8 mouse cellular contexts compared by ENCODE assay signal in the genomic region with DNA sequence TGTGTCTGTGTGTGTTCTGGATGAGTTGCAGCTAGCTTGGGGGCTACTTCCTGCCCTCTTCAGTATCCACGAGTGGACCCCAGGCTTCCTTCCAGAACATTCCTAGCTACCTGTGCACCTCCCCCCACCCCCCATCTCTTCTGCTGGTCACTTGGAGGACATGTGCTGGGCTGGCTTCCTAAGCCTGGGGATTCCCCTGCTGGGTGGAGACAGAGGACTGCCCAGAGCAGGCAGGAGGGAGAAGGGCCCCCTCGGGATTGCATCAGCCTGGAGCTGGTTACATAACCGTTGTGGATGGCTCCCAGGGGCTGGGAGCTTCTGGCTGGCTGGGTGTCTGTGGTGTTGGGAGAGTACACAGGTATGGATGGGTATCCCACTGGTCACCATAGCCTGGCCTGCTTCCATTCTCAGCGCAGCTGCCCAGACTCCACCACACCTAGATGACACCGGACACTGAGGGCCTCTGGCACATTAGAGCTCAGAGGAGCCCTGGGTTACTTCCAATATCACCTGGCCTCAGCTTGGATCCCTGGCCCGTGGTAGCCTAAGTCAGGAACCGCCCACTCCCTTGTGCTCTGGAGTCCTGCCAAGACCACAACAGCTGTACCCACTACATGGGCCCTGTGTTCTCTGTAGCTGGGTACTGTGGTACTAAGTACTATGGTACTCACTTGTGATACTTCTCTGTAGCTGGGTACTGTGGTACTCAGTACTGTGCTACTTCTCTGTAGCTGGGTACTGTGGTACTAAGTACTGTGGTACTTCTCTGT. TPM values are rescaled to one million over a fixed set of nuclear protein-coding genes. Genes with fewer than 3 reads are reported as not detected.
DNase-seq lines count a peak whose midpoint lies in the region; ATAC-seq and TF ChIP-seq lines count a peak whose summit lies in the region.

No protein-coding gene starts in this region.

- no peak overlapping the region for H3K4me3 ChIP-seq in gastrocnemius, adult 2 months
- peak overlapping the region in 1 of 3 experiments; percentile 6 for H3K4me3 ChIP-seq in CH12.LX (replicated peaks in 1 of 3; ENCODE audit: low read depth in 2 of 3, low read length in 2 of 3, poor library complexity in 1 of 3)
- no peak overlapping the region for H3K4me3 ChIP-seq in liver, postnatal 0 days (ENCODE audit: low read depth, low read length)

- no peaks in the 10 kb centered on the region for H3K9me3 ChIP-seq in CH12.LX (replicated peaks; ENCODE audit: low read length)
- H3K9me3 ChIP-seq in liver, postnatal 0 days (ENCODE audit: low read length): no peaks in the 10 kb centered on the region

- intact Hi-C loops in gastrocnemius, adult 2 months (cut with DNase I): no loop called here

- DNase-seq in gastrocnemius, adult 2 months: peak; percentile 77
- no peak for DNase-seq in gastrocnemius, postnatal 10 days
- no peak for DNase-seq in CH12.LX (ENCODE audit: extremely low read depth)
- peak; percentile 66 for DNase-seq in gastrocnemius, postnatal 25 days
- DNase-seq in liver, postnatal 0 days: peak; percentile 73
- peak; percentile 74 for DNase-seq in skeletal muscle tissue, adult 2 months (ENCODE audit: low read depth, low spot score)
- no peak for DNase-seq in T-cell, adult 2 months (ENCODE audit: low spot score)
- DNase-seq in B cell, adult 2 months: no peak

- peaks cover 2% of the 10 kb centered on the region for H3K27me3 ChIP-seq in CH12.LX (replicated peaks)
- H3K27me3 ChIP-seq in liver, postnatal 0 days (ENCODE audit: insufficient read depth, low read length): peaks cover 31% of the 10 kb centered on the region

- dilution Hi-C loops in CH12.LX (cut with MboI; ENCODE audit: extremely low pct_ligation_motif_present, extremely low pct_unique_long_range_greater_than_20kb, low sequenced_read_pairs): no loop called here

- peak; percentile 26; the same call in 1 of the 2 replicates for TF ChIP-seq POLR2A in CH12.LX (IDR thresholded peaks at IDR 0.05; ENCODE audit: low read depth, low read length)

- TF ChIP-seq EP300 in CH12.LX (IDR thresholded peaks at IDR 0.05; ENCODE audit: low read length): no peak
- no peak for TF ChIP-seq EP300 in liver, postnatal 0 days (IDR thresholded peaks at IDR 0.05; ENCODE audit: low read depth)

- H3K27ac ChIP-seq in gastrocnemius, adult 2 months: no peak overlapping the region
- H3K27ac ChIP-seq in CH12.LX (ENCODE audit: insufficient read depth, low read depth): no peak overlapping the region
- H3K27ac ChIP-seq in liver, postnatal 0 days (ENCODE audit: low read depth): no peak overlapping the region

- peak overlapping the region; percentile 3; the same call in 1 of the 2 replicates for H3K4me2 ChIP-seq in CH12.LX (ENCODE audit: insufficient read depth, low read depth, poor library complexity, severe bottlenecking)
- no peak overlapping the region for H3K4me2 ChIP-seq in liver, postnatal 0 days (ENCODE audit: low read depth, low read length)

- in situ Hi-C loops in CH12.LX (cut with MboI; ENCODE audit: low pct_ligation_motif_present, low pct_unique_long_range_greater_than_20kb, low sequenced_read_pairs): no loop called here

- H3K4me1 ChIP-seq in CH12.LX (ENCODE audit: control insufficient read depth in 1 of 2, insufficient read depth in 2 of 2): peaks cover 23 to 45% of the 10 kb centered on the region in 2 experiments
- H3K4me1 ChIP-seq in liver, postnatal 0 days (ENCODE audit: insufficient read depth): peaks cover 16% of the 10 kb centered on the region

- TF ChIP-seq CTCF in gastrocnemius, adult 2 months (IDR thresholded peaks at IDR 0.05): no peak
- no peak for TF ChIP-seq CTCF in CH12.LX (conservative IDR thresholded peaks at IDR 0.05 in 1 of 2, IDR thresholded peaks at IDR 0.05 in 1 of 2; ENCODE audit: low read depth in 2 of 2, low read length in 2 of 2)
- no peak for TF ChIP-seq CTCF in liver, postnatal 0 days (IDR thresholded peaks at IDR 0.05; ENCODE audit: low read depth)

- 25% methylated on average over 7 of the region's 7 CpGs for WGBS in liver, postnatal 0 days (ENCODE audit: insufficient replicate concordance)

- no peak for TF ChIP-seq RAD21 in CH12.LX (IDR thresholded peaks at IDR 0.05; ENCODE audit: low read depth, low read length)

- no peaks in the 10 kb centered on the region for H3K79me2 ChIP-seq in CH12.LX (replicated peaks; ENCODE audit: control insufficient read depth, extremely low read depth, insufficient read depth, poor library complexity, severe bottlenecking)

- ATAC-seq in liver, postnatal 0 days: peak; percentile 88

- H3K36me3 ChIP-seq in CH12.LX (replicated peaks in 1 of 2; ENCODE audit: control insufficient read depth in 1 of 2, insufficient read depth in 1 of 2, low read length in 1 of 2): no peaks in the 10 kb centered on the region
- H3K36me3 ChIP-seq in liver, postnatal 0 days (replicated peaks; ENCODE audit: insufficient read depth, low read length): no peaks in the 10 kb centered on the region

- peak overlapping the region; percentile 3; the same call in 1 of the 2 replicates for H3K9ac ChIP-seq in CH12.LX (ENCODE audit: insufficient read depth, low read depth)
- no peak overlapping the region for H3K9ac ChIP-seq in liver, postnatal 0 days (replicated peaks)

TF ChIP-seq in CH12.LX, 34 proteins besides CTCF, POLR2A, EP300 and RAD21:
- TF ChIP-seq BHLHE40 (IDR thresholded peaks at IDR 0.05; ENCODE audit: low read depth, low read length) (peak; percentile 74), MAX (IDR thresholded peaks at IDR 0.05; ENCODE audit: low read length) (no peak), JUND (conservative IDR thresholded peaks at IDR 0.05; ENCODE audit: low read depth, low read length) (no peak), MYC (IDR thresholded peaks at IDR 0.05; ENCODE audit: low read depth, low read length) (0 out of 2 replicates have a peak, but pooled peaks have one; percentile 62), ELF1 (IDR thresholded peaks at IDR 0.05; ENCODE audit: low read depth, low read length) (peak; percentile 28; the same call in 1 of the 2 replicates), POLR2AphosphoS2 (IDR thresholded peaks at IDR 0.05; ENCODE audit: low read depth, low read length) (no peak), IRF4 (IDR thresholded peaks at IDR 0.05; ENCODE audit: low read depth, low read length) (0 out of 2 replicates have a peak, but pooled peaks have one; percentile 24), UBTF (IDR thresholded peaks at IDR 0.05; ENCODE audit: low read depth, low read length) (no peak), NELFE (IDR thresholded peaks at IDR 0.05; ENCODE audit: low read depth, low read length) (no peak), ZC3H11A (IDR thresholded peaks at IDR 0.05; ENCODE audit: low read depth, low read length) (no peak), PAX5 (IDR thresholded peaks at IDR 0.05; ENCODE audit: low read length) (no peak), RCOR1 (conservative IDR thresholded peaks at IDR 0.05; ENCODE audit: low read depth, low read length) (no peak), MAZ (IDR thresholded peaks at IDR 0.05; ENCODE audit: low read depth, low read length) (peak; percentile 61; the same call in 1 of the 2 replicates)

RNA-seq across cellular contexts. Expression of gene Chd5, which starts 6.9 kb away (rescaled TPM):
- total RNA-seq in gastrocnemius, adult 2 months (2021): under 1 TPM; 0.08 to 0.20 TPM
- under 1 TPM; 0.36 to 0.56 TPM for total RNA-seq in gastrocnemius, postnatal 10 days (2021)
- total RNA-seq in CH12.LX (2012; rRNA removed) (0.88 and 3.4 TPM in 2 replicates), CH12.LX (2014; rRNA removed) (0.44 and 0.49 TPM in 2 replicates)
- polyA plus RNA-seq in CH12.LX (2012; ENCODE audit: insufficient read length, low read depth): 1.2 and 2.7 TPM in 2 replicates
- total RNA-seq in gastrocnemius, postnatal 25 days (2021): under 1 TPM; 0.03 to 0.08 TPM
- polyA plus RNA-seq in liver, postnatal 0 days (2015; fragmentation: Nextera tagmentation; extraction: Ambion mirVana): 0.38 TPM in 1 of 2 replicates, not detected in the other

RNA-seq across cellular contexts. Expression of gene Rpl22, which starts 19.8 kb away (rescaled TPM):
- total RNA-seq in gastrocnemius, adult 2 months (2021): 100 to 1,000 TPM; 235 to 261 TPM
- total RNA-seq in gastrocnemius, postnatal 10 days (2021): 100 to 1,000 TPM; 305 to 332 TPM
- total RNA-seq in CH12.LX (2012; rRNA removed) (1,590 and 1,720 TPM in 2 replicates), CH12.LX (2014; rRNA removed) (1,936 and 1,966 TPM in 2 replicates)
- polyA plus RNA-seq in CH12.LX (2012; ENCODE audit: insufficient read length, low read depth): 1,935 and 2,300 TPM in 2 replicates
- total RNA-seq in gastrocnemius, postnatal 25 days (2021): 100 to 1,000 TPM; 194 to 222 TPM
- polyA plus RNA-seq in liver, postnatal 0 days (2015; fragmentation: Nextera tagmentation; extraction: Ambion mirVana): 207 and 213 TPM in 2 replicates

RNA-seq across cellular contexts. Expression of gene Rnf207, which starts 26.5 kb away (rescaled TPM):
- not detected for total RNA-seq in gastrocnemius, adult 2 months (2021)
- under 1 TPM in 1 of 2 experiments, not detected in 1; 0.40 TPM for total RNA-seq in gastrocnemius, postnatal 10 days (2021)
- 0.21 and 0.51 TPM in 2 replicates for total RNA-seq in CH12.LX (2012; rRNA removed)
- not detected in 2 replicates for total RNA-seq in CH12.LX (2014; rRNA removed)
- not detected in 2 replicates for polyA plus RNA-seq in CH12.LX (2012; ENCODE audit: insufficient read length, low read depth)
- total RNA-seq in gastrocnemius, postnatal 25 days (2021): not detected
- 0.13 TPM in 1 of 2 replicates, not detected in the other for polyA plus RNA-seq in liver, postnatal 0 days (2015; fragmentation: Nextera tagmentation; extraction: Ambion mirVana)

RNA-seq across cellular contexts. Expression of gene Icmt, which starts 48.3 kb away (rescaled TPM):
- total RNA-seq in gastrocnemius, adult 2 months (2021): 10 to 100 TPM; 18.1 to 19.3 TPM
- total RNA-seq in gastrocnemius, postnatal 10 days (2021): 10 to 100 TPM; 17.3 to 19.1 TPM
- total RNA-seq in CH12.LX (2012; rRNA removed) (21.5 and 27.4 TPM in 2 replicates), CH12.LX (2014; rRNA removed) (17.8 and 18.5 TPM in 2 replicates)
- polyA plus RNA-seq in CH12.LX (2012; ENCODE audit: insufficient read length, low read depth): 24.2 and 29.8 TPM in 2 replicates
- 10 to 100 TPM; 16.5 to 16.8 TPM for total RNA-seq in gastrocnemius, postnatal 25 days (2021)
- 5.9 and 6.9 TPM in 2 replicates for polyA plus RNA-seq in liver, postnatal 0 days (2015; fragmentation: Nextera tagmentation; extraction: Ambion mirVana)

RNA-seq across cellular contexts. Expression of gene Hes3, which starts 53.8 kb away (rescaled TPM):
- total RNA-seq in gastrocnemius, adult 2 months (2021): not detected
- total RNA-seq in gastrocnemius, postnatal 10 days (2021): not detected
- 0.13 and 0.21 TPM in 2 replicates for total RNA-seq in CH12.LX (2012; rRNA removed)
- total RNA-seq in CH12.LX (2014; rRNA removed): not detected in 2 replicates
- 0.17 TPM in 1 of 2 replicates, not detected in the other for polyA plus RNA-seq in CH12.LX (2012; ENCODE audit: insufficient read length, low read depth)
- total RNA-seq in gastrocnemius, postnatal 25 days (2021): not detected
- not detected in 2 replicates for polyA plus RNA-seq in liver, postnatal 0 days (2015; fragmentation: Nextera tagmentation; extraction: Ambion mirVana)

Comparison
In these comparisons a context has a peak if more than half of its experiments do, and no peak if none do; other contexts are left out.
1. DNase-seq: peak in gastrocnemius, adult 2 months (single experiment), gastrocnemius, postnatal 25 days (single experiment), liver, postnatal 0 days (single experiment) and skeletal muscle tissue, adult 2 months (single experiment); none in gastrocnemius, postnatal 10 days (single experiment), CH12.LX (single experiment), T-cell, adult 2 months (single experiment) and B cell, adult 2 months (0 of 2).
2. RNA of gene Rpl22, which starts 19.8 kb away (total RNA-seq): 1,590 to 1,966 TPM in CH12.LX; 305 to 332 TPM in gastrocnemius, postnatal 10 days, 235 to 261 TPM in gastrocnemius, adult 2 months and 194 to 222 TPM in gastrocnemius, postnatal 25 days; every median in the first group is over 4 times any median in the second.